Mouse (Mus musculus) layer of hippocampus, postnatal 25 days (tissue): ENCODE results near the gene Arhgef10l. TPM values are rescaled to one million over a fixed set of nuclear protein-coding genes. Genes with fewer than 3 reads are reported as not detected.
"Not testable (repeated sequence)": the region's sequence is repeated elsewhere in the genome, so short reads cannot be mapped to it uniquely, and the experiment has no call there.

Experiments
- DNase-seq, 2 experiments: peaks; one replicate each; pipeline ENCODE4 v3.0.0; 2022; ENCODE audit warnings: mixed read lengths in 2 of 2, low spot score in 1 of 2; ENCODE audit errors: extremely low spot score in 1 of 2
- total RNA-seq, 2 experiments: library from RNA; stranded (reverse); gene quantifications; 2 replicates each; pipeline ENCODE4 v1.2.3; 2021

Arhgef10l gene
- total RNA-seq, 2 experiments from 2014 or later, result 43.4 to 46.6 TPM

- no peak for DNase-seq
Observed at GRCm38 (mm10) chr4:140580866-140581265, 84.9 kb downstream of the Arhgef10l start.

GRCm38 (mm10) chr4:140579576-140579975 lies 86.2 kb downstream of the Arhgef10l start:
- peak in 1 of 2 experiments; percentile 22 for DNase-seq

GRCm38 (mm10) chr4:140579149-140579548 lies 86.7 kb downstream of the Arhgef10l start:
- no peak for DNase-seq

GRCm38 (mm10) chr4:140576628-140577027 lies 89.2 kb downstream of the Arhgef10l start:
- no peak for DNase-seq

DNA sequence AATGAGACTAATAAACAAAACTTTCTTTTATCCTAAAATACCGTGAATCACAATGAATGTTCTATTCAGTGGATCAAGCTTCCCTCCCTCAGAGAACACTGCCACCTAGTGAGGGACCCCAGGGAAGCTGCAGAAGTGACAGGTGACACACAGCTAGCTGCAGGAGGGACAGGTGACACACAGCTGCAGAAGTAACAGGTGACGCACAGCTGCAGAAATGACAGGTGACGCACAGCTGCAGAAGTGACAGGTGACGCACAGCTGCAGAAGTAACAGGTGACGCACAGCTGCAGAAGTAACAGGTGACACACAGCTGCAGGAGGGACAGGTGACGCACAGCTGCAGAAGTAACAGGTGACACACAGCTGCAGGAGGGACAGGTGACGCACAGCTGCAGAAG lies 90.9 kb downstream of the Arhgef10l start:
- DNase-seq, result not testable (repeated sequence)

DNA sequence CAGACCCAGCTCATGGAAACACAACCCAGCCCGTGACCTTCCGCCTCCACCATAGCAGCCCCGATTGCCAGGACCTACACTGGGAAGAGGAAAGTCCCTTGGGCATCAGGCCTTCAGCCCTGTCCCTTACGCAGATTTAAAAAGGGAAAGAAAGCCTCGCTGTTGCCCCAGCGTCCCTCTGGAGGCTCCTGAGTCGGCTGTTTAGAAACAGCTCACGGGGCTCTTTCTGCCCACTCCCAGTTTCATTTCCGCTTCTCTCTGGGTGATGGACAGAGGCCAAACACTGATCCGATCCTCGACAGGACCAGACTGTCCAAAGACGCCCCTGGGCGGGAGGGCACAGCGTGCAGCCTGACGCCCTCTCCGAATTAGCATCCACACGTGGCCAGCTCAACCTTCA lies 93.4 kb downstream of the Arhgef10l start:
- no peak for DNase-seq

GRCm38 (mm10) chr4:140569394-140569793 lies 96.4 kb downstream of the Arhgef10l start:
- DNase-seq, result no peak

DNA sequence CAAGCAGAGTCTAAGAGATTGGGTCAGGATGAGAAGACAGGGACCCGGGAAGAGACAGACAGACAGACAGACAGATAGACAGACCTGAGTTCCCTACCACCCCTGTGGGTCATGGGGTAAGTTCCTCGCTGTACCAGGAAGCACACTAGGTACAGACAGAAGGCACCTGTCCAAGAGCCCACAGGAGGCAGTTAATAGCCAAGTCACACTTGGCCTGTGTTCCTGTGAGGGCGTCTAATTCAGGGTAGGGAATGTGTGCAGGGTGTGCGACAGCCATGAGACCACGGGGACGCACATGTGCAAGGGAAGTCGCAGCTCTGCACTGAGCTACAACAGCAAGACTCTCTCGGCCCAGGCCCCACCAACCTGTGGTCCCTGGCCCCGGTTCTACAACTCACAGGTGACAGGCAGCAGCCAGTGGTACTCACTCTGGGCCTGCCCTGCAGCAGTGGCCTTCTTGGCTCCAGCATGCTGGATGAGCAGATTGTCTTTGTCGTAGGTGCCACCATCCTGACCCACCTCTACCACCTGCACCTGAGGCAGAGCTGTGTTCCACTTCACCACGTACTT lies 97.8 kb downstream of the Arhgef10l start:
- no peak for DNase-seq

DNA sequence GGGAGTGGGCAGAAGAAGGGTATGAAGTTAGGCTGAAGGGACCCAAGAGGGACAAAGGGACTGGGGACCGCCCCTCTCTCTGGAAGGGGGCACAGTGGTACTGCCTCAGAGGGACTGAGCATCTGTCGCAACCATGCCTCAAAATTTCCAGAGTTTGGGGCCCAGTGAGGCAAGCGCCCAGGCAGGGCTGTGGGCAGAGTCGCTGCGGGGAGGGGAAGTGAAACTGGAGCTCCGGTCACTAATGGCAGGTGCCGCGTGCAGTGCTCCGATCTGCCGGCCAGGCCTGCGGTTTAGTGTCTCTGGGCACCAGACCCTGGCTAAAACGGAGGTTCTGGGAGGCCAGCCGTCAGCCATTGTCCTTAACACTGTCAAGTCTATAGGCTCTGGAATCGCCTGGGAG lies 99.0 kb downstream of the Arhgef10l start:
- DNase-seq, result no peak

DNA sequence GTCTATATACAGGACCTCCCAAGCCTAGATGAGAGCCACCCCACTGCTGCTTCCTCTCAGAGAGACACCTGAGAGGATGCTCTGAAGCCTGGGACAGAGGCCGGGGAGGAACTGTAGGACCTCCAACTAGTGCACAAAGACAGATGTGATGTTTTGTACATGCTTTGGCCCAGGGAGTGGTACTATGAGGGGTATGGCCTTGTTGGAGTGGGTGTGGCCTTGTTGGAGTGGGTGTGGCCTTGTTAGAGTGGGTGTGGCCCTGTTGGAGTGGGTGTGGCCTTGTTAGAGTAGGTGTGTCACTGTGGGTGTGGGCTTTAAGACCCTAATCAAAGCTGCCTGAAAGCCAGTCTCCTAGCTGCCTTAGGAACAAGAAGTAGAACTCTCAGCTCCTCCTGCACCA lies 101.4 kb downstream of the Arhgef10l start:
- DNase-seq, result not testable (repeated sequence)

DNA sequence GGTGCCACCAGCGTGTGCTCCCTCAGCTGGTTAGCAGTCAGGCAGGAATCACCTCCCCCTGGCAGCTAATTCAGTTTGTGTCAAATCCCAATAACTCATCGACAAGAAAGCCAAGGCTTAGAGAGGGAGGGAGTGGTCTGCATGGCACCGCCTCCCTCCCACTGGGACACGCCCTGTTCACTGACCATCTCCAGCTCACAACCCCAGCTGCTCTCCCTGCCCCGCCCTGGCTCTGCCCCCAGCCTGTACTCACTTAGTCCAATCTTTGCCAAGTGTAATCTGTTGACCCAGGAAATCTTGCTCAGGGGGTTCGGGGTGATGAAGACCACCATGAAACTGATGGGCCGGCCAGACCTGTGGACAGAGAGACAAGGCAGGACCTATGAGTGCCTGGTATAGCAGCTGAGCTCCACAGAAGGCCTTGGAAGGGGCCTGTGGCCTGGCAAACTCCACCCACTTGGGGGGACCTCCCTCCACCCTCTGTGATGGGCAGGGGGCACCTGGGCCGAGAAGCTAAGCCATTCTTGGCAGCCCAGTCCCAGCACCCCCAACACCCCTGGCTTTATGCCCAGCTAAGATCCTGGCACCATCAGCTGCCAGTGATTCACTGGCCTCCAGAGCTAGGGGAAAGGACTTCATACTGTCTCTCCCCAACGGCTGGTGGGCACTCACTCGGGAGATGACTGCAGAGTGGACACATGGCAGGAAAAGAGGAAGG lies 103.2 kb downstream of the Arhgef10l start:
- DNase-seq, result no peak

GRCm38 (mm10) chr4:140561744-140562143 lies 104.1 kb downstream of the Arhgef10l start:
- no peak for DNase-seq

DNA sequence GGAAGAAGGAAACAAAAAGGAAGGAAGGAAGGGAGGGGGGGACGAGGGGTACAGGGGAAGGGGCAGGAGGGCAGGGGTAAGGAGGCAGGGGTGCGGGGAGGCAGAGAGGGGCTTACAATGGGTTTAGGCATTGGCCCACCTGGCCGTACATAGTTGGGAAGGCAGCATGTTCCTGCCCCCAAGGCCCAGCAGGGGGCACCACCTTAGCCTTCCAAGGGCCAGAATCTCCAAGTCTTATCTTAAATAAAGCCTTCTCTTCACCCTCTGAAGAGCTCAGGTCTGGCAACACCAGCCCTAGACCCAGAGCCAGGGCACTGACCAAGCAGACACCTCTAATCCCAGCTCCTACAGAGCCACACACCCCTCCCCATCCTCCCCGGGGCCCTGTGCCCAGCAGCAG lies 106.0 kb downstream of the Arhgef10l start:
- DNase-seq, result no peak

- DNase-seq, result no peak
Observed at GRCm38 (mm10) chr4:140558193-140558592, 107.6 kb downstream of the Arhgef10l start.

DNA sequence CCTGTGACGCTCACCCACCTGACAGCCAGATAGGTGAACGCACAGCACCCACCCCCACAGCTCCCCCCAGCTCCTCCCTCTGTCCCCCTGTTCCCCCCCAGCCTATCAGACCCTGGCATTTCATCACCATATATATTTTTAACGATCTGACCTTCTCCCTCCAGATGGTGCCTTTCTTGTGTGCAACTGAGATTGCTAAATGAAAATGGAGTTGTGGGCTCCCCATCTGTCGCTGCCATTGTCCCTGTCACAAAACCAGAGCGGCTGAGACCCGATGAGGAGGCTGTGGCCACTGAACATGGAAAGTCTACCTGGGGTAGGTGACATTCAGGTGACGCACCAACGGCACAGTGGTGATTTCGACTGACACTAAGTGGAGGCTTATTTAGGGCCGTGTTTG lies 109.3 kb downstream of the Arhgef10l start:
- DNase-seq, result no peak

- DNase-seq, result peak; percentile 40 to 76
Observed at GRCm38 (mm10) chr4:140555273-140555672, 110.5 kb downstream of the Arhgef10l start.

DNA sequence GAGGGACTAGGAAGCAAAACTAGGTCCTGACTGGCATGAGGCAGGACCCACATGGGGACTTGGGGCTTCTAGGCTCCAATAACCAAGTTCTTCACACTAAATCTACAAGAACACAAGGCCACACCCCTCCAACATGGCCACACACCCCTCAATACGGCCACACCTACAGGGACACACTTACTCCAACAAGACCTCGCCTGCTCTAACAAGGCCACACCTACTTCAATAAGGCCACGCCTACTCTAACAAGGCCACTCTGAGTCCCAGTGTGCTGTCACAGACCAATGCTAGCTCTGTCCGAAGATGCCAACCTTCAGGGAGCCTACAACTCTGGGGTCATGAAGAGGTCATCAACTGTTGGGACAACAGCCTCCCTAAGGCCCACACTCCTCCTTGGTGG lies 111.3 kb downstream of the Arhgef10l start:
- DNase-seq, result no peak

GRCm38 (mm10) chr4:140551766-140552165 lies 114.0 kb downstream of the Arhgef10l start:
- no peak for DNase-seq

DNA sequence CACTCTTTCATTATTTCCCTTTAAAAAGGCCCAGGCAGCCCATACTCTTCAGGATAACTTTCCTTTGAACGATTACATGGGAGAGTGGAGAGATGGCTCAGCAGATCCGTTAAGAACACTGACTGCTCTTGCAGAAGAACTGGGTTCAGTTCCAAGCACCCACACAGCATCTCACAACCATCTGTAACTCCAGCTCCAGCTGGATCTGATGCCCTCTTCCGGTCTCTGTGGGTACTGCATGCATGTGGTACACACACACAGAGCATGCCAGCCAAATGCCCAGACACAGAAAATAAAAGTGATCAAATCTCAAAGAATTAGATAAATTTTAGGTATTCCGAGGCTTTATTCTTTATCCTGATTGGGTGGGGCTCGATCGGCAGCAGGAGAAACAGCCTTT lies 115.1 kb downstream of the Arhgef10l start:
- DNase-seq, result peak in 1 of 2 experiments; percentile 27

DNA sequence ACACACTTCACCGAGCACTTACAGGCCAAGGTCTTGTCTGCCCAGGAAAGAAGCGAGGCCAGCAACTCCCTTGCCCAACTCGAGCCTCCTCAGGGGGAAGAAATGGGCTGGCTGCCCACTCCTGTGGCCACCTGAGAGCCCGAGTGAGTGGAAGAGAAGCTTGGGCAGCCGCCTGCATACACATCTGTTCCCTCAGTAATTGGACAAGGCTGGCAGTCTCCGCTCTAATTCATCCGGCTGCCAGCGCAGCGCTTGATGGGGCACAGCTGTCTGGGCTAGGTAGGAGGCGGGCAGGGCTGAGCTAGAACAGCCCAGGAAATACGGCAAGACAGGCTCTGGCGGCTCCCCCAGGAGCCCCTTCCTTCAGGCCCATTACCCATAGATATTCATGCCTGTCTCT lies 115.8 kb downstream of the Arhgef10l start:
- DNase-seq, result no peak

DNA sequence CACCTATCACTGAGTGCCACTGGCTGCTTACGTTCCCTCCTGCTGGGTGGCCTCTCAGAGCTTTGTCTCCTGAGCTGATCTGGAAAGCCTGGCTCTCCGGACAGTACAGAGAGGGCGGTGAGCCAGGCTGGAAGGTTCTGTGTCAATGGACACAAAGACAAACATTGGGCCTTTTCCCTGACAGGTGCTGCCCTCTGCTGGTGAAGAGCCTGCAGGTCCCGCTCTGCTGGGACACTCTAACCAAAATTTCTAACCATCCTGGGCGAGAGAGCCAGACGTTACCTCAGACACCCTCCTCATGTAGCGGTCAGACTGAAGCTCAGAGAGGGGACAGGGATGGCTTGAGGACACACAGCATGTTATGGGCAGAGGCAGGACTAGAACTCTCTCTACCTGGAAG lies 118.3 kb downstream of the Arhgef10l start:
- DNase-seq, result peak; percentile 51 to 77

GRCm38 (mm10) chr4:140539125-140539524 lies 126.7 kb downstream of the Arhgef10l start:
- DNase-seq, result peak; percentile 64 to 81
